Mouse (Mus musculus) embryonic facial prominence, embryonic 11.5 days (tissue): ENCODE measurements at regions not wholly inside any gene's neighbourhood (a gene's known extent, or its start where the extent isn't known, plus 50 kb on each side); places are given as distances from the start of the nearest gene placed in this dataset.
A peak's percentile ranks its signal among the peaks of the same experiment; 100 is the strongest.

Experiments
- ATAC-seq: fragments of 200-750 bp; cut with Nextera tagmentation; replicated peaks from 2 replicates; pipeline ENCODE4 v1.8.0; 2017; ENCODE audit warnings: low read depth; ENCODE audit not compliant: insufficient number of reproducible peaks, low FRiP score, low TSS enrichment
- DNase-seq: peaks from one replicate; pipeline ENCODE4 v3.0.0-alpha.2; 2015; ENCODE audit warnings: low spot score
- H3K27ac ChIP-seq: fragments of 300-500 bp; sonication (generic); replicated peaks from 2 replicates; pipeline ENCODE4 v1.5.1; 2014; ENCODE audit warnings: mild to moderate bottlenecking, low read depth, low read length, control low read depth
- H3K27me3 ChIP-seq: fragments of 300-500 bp; sonication (generic); 2 replicates; pipeline ENCODE4 v1.6.1; 2014; ENCODE audit warnings: mild to moderate bottlenecking, low read length, moderate library complexity, mixed read lengths; ENCODE audit not compliant: control insufficient read depth, insufficient read depth
- H3K36me3 ChIP-seq: fragments of 300-500 bp; sonication (generic); replicated peaks from 2 replicates; pipeline ENCODE4 v1.6.1; 2014; ENCODE audit warnings: low read depth, mild to moderate bottlenecking, low read length, moderate library complexity, mixed read lengths; ENCODE audit not compliant: control insufficient read depth, insufficient read depth
- H3K4me1 ChIP-seq: fragments of 300-500 bp; sonication (generic); 2 replicates; pipeline ENCODE4 v1.6.1; 2014; ENCODE audit warnings: low read length, mixed read lengths; ENCODE audit not compliant: control insufficient read depth, insufficient read depth
- H3K4me2 ChIP-seq: fragments of 300-500 bp; sonication (generic); 2 replicates; pipeline ENCODE4 v1.6.1; 2014; ENCODE audit warnings: low read depth, mild to moderate bottlenecking, control low read depth, low read length, moderate library complexity
- H3K4me3 ChIP-seq: fragments of 300-500 bp; sonication (generic); 2 replicates; pipeline ENCODE4 v1.5.1; 2014; ENCODE audit warnings: low read depth, low read length, control low read depth
- H3K9ac ChIP-seq: fragments of 300-500 bp; sonication (generic); replicated peaks from 2 replicates; pipeline ENCODE4 v1.6.1; 2014; ENCODE audit warnings: mild to moderate bottlenecking, control low read depth, low read length
- H3K9me3 ChIP-seq: fragments of 300-500 bp; sonication (generic); replicated peaks from 2 replicates; pipeline ENCODE4 v1.6.1; 2016; ENCODE audit warnings: mild to moderate bottlenecking, low read length, inconsistent platforms, mixed read lengths; ENCODE audit not compliant: control insufficient read depth
- WGBS: fragments of 180-500 bp; shearing (Covaris S2); extraction: QIAGEN DNeasy Blood & Tissue Kit; methylation state at CpG from one replicate; pipeline ENCODE4 v1.1.7; 2014; 5-methylcytosine and 5-hydroxymethylcytosine counted together

- ATAC-seq = no peak
- 76% methylated on average over 5 of the region's 5 CpGs for WGBS
These were observed 432.6 kb downstream of the Mctp2 start for GRCm38 (mm10) chr7:71873817-71874216.

DNA sequence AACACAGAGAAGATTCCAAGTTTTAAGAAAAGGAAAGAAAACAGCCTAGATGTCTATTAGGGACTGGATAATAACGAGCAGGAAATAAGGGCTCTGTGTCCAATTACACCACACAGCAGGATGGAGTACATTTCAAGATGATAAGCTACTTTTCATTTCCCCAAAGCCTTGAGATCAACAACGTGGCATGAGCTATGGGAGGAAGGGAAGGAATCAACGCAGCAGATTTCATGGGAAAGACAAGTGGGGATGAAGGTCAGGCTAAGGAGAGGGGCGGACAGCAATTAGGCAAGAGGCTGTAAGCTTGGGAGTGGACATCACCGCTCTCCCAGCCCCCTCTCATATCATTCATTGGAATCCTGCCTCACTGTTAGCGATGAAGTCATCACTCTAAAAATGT is 433.5 kb downstream of the Mctp2 start:
- DNase-seq = no peak
- Histone ChIP-seq H3K4me3 (no peak overlapping the region), H3K9me3 (no peaks in the 10 kb centered on the region), H3K4me1 (no peaks in the 10 kb centered on the region), H3K27ac (no peak overlapping the region), H3K27me3 (no peaks in the 10 kb centered on the region), H3K4me2 (no peak overlapping the region), H3K9ac (no peak overlapping the region), H3K36me3 (no peaks in the 10 kb centered on the region)
- ATAC-seq = no peak
- WGBS = 61% methylated on average over 6 of the region's 6 CpGs

More at GRCm38 (mm10) chr7:71873817-71874216, 432.6 kb downstream of the Mctp2 start:
- Histone ChIP-seq H3K36me3 (no peaks in the 10 kb centered on the region), H3K27ac (no peak overlapping the region), H3K9ac (no peak overlapping the region), H3K9me3 (no peaks in the 10 kb centered on the region), H3K27me3 (no peaks in the 10 kb centered on the region), H3K4me3 (no peak overlapping the region), H3K4me2 (no peak overlapping the region), H3K4me1 (no peaks in the 10 kb centered on the region)
- no peak for DNase-seq

- H3K9ac ChIP-seq = no peak overlapping the region
- H3K4me3 ChIP-seq = no peak overlapping the region
- H3K27me3 ChIP-seq = no peaks in the 10 kb centered on the region
- ATAC-seq = no peak
- 15% methylated on average over 3 of the region's 3 CpGs for WGBS
- no peaks in the 10 kb centered on the region for H3K36me3 ChIP-seq
- H3K4me1 ChIP-seq = no peaks in the 10 kb centered on the region
- peak; percentile 78 for DNase-seq
- no peaks in the 10 kb centered on the region for H3K9me3 ChIP-seq
- no peak overlapping the region for H3K27ac ChIP-seq
- H3K4me2 ChIP-seq = no peak overlapping the region
These were observed 439.3 kb downstream of the Mctp2 start for GRCm38 (mm10) chr7:71867090-71867489.

DNA sequence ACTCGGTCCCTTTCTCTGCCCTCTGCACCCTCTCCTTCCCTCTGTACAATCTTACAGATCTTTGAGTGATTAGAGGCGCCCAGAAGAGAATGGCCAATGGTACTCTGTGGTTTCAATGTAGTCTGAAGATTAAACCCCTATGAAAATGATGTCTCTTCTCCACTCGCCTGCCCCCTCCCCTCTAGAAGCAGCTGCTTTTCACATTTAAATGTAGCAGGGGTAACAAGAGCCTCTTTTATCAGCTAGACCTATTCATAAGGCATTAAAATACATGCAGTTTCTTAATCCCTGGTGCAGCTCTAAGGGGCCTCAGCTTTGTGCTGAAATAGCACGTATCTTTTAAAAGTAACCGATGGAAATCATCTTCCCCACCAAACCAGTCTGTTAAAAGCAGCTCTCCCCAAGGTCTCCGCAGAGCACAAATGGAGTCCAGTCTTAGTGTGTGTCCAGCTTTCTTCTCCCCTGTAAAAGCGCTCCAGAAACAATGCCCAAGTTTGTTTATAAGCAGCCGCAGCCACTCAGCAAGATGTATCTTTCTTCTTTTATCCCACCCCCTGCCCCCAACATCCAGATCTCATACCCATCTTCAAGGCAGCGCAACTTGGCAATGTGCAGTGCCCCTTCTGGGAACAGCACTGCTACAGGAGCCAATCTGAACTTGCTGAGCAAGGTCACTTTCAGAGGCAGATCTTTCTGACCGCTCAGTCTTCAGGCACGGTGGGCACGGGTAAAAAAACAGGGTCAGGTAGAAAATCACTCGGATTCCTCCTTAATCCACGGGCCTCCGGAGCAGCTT is 440.8 kb downstream of the Mctp2 start:
- no peak overlapping the region for H3K4me3 ChIP-seq
- no peaks in the 10 kb centered on the region for H3K36me3 ChIP-seq
- no peak overlapping the region for H3K9ac ChIP-seq
- DNase-seq (no peak), ATAC-seq (no peak)
- H3K9me3 ChIP-seq = no peaks in the 10 kb centered on the region
- H3K4me2 ChIP-seq = no peak overlapping the region
- H3K4me1 ChIP-seq = no peaks in the 10 kb centered on the region
- H3K27me3 ChIP-seq = no peaks in the 10 kb centered on the region
- H3K27ac ChIP-seq = no peak overlapping the region
- WGBS = 27% methylated on average over 15 of the region's 15 CpGs

GRCm38 (mm10) chr7:71852864-71853263 is 453.5 kb downstream of the Mctp2 start:
- H3K4me2 ChIP-seq = no peak overlapping the region
- no peak overlapping the region for H3K27ac ChIP-seq
- H3K36me3 ChIP-seq = no peaks in the 10 kb centered on the region
- H3K9me3 ChIP-seq = no peaks in the 10 kb centered on the region
- no peak overlapping the region for H3K4me3 ChIP-seq
- H3K4me1 ChIP-seq = no peaks in the 10 kb centered on the region
- no peak for DNase-seq
- no peak for ATAC-seq
- no peak overlapping the region for H3K9ac ChIP-seq
- 85% methylated on average over 3 of the region's 3 CpGs for WGBS
- H3K27me3 ChIP-seq = no peaks in the 10 kb centered on the region

DNA sequence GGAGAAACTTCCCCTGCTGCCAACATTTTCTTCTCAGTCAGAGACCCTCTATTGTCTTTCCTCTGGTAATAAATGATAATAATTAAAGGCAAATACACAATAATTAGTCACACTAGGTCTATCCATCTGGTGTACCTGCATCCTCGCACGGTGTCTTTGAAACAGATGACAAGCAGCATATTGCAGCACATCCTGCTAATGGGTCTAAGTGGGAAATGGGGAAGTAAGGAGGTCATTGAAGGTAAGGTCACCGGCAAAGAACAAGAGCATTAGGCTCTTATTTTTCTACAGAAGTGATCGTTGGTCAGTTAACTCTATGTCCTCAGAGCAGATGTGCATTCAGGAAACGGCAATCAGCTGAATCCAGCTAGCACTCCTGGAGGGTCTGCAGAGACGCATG is 457.2 kb downstream of the Mctp2 start:
- H3K27me3 ChIP-seq = no peaks in the 10 kb centered on the region
- H3K4me3 ChIP-seq = no peak overlapping the region
- DNase-seq (no peak), ATAC-seq (no peak)
- no peak overlapping the region for H3K4me2 ChIP-seq
- H3K27ac ChIP-seq = no peak overlapping the region
- no peaks in the 10 kb centered on the region for H3K36me3 ChIP-seq
- H3K9me3 ChIP-seq = no peaks in the 10 kb centered on the region
- H3K4me1 ChIP-seq = no peaks in the 10 kb centered on the region
- H3K9ac ChIP-seq = no peak overlapping the region
- 72% methylated on average over 6 of the region's 6 CpGs for WGBS

DNA sequence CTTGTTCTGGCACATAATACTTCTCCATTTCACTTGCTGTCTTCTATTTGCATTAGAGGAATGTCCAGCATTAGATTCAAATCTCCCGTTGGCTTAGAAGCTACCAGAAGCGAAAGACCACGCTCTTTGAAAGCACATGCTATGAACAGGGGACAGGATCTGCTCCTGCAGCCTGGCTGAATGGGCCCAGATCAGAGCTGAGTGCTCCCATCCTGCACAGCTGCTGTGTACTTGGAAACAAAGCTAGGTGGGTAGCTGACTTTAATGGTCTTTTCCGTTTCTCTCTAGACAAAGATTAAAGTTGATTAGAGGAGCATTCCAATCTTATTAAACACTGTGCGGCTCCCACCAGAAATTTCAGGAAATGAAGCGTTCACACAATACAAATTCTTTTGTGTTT is 468.6 kb downstream of the Mctp2 start:
- 69% methylated on average over 6 of the region's 6 CpGs for WGBS
- no peaks in the 10 kb centered on the region for H3K9me3 ChIP-seq
- ATAC-seq (no peak), DNase-seq (no peak)
- H3K27me3 ChIP-seq = no peaks in the 10 kb centered on the region
- H3K27ac ChIP-seq = no peak overlapping the region
- no peak overlapping the region for H3K9ac ChIP-seq
- H3K36me3 ChIP-seq = no peaks in the 10 kb centered on the region
- no peaks in the 10 kb centered on the region for H3K4me1 ChIP-seq
- no peak overlapping the region for H3K4me3 ChIP-seq
- H3K4me2 ChIP-seq = no peak overlapping the region

GRCm38 (mm10) chr7:71831790-71832525 is 474.4 kb downstream of the Mctp2 start:
- DNase-seq (no peak), ATAC-seq (no peak)
- Histone ChIP-seq H3K9me3 (no peaks in the 10 kb centered on the region), H3K27me3 (no peaks in the 10 kb centered on the region), H3K4me2 (no peak overlapping the region), H3K27ac (no peak overlapping the region), H3K4me1 (no peaks in the 10 kb centered on the region), H3K4me3 (no peak overlapping the region), H3K9ac (no peak overlapping the region), H3K36me3 (no peaks in the 10 kb centered on the region)
- 77% methylated on average over 3 of the region's 3 CpGs for WGBS
